Mouse (Mus musculus) CD4-positive helper T cell, adult 2 months (primary cell): ENCODE data around the gene Prm2.

Source experiments
- DNase-seq: peaks from one replicate; pipeline ENCODE4 v3.0.0-alpha.2; 2012; ENCODE audit warnings: low read depth, missing footprints, low spot score

The Prm2 gene

GRCm38 (mm10) chr16:10777579-10778160 is 18.3 kb downstream of the Prm2 start:
- DNase-seq = no peak

GRCm38 (mm10) chr16:10776322-10776721 is 19.6 kb downstream of the Prm2 start:
- no peak for DNase-seq

- peak; percentile 56 for DNase-seq
Measured at GRCm38 (mm10) chr16:10774726-10775125, 21.2 kb downstream of the Prm2 start.

- DNase-seq = peak; percentile 18
Measured at GRCm38 (mm10) chr16:10773543-10773942, 22.4 kb downstream of the Prm2 start.

- peak; percentile 94 for DNase-seq
Measured at GRCm38 (mm10) chr16:10771769-10772510, 24.0 kb downstream of the Prm2 start.

GRCm38 (mm10) chr16:10770531-10771325 is 25.2 kb downstream of the Prm2 start:
- peak; percentile 59 for DNase-seq

- peak; percentile 83 for DNase-seq
Measured at GRCm38 (mm10) chr16:10769661-10770060, 26.3 kb downstream of the Prm2 start.

- peak; percentile 53 for DNase-seq
Measured at GRCm38 (mm10) chr16:10768821-10769220, 27.1 kb downstream of the Prm2 start.

GRCm38 (mm10) chr16:10767158-10767557 is 28.8 kb downstream of the Prm2 start:
- peak; percentile 84 for DNase-seq

- no peak for DNase-seq
Measured at GRCm38 (mm10) chr16:10764323-10764722, 31.6 kb downstream of the Prm2 start.

- no peak for DNase-seq
Measured at GRCm38 (mm10) chr16:10763540-10764264, 32.2 kb downstream of the Prm2 start.

- DNase-seq = no peak
Measured at GRCm38 (mm10) chr16:10762569-10763180, 33.3 kb downstream of the Prm2 start.

- DNase-seq = no peak
Measured at GRCm38 (mm10) chr16:10761182-10761581, 34.8 kb downstream of the Prm2 start.

GRCm38 (mm10) chr16:10756168-10756567 is 39.8 kb downstream of the Prm2 start:
- DNase-seq = no peak

GRCm38 (mm10) chr16:10754521-10755296 is 41.2 kb downstream of the Prm2 start:
- no peak for DNase-seq

GRCm38 (mm10) chr16:10749824-10750223 is 46.1 kb downstream of the Prm2 start:
- no peak for DNase-seq

- no peak for DNase-seq
Measured at GRCm38 (mm10) chr16:10749226-10749625, 46.7 kb downstream of the Prm2 start.
